Comparison of ENCODE assay signal across 27 mouse cellular contexts in the genomic region with DNA sequence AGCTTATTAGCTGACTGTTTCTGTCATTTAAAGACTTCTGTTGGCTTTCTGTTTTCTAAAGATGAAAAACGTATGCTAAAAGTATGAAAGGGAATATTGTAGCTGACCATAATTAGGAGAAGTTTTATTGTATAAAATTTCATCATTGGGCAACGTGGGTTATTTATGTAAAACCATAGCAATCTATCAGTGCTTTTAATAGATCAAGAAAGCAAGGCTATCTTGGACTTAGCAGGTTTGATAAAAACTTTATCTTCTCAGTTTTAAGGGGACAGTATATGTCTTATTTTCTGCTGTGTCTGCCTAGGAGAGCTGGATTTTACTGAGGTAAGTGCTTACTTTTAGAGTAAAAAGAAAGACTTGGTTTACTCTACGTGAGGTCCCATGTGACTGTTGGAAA.
"Had no signal": no experiment of that assay in that cellular context is flagged by ENCODE, and none has a peak within 500 bp of the region (broad histone marks: within the 10 kb centered on the region; RNA-seq: fewer than 3 reads in every experiment).

No protein-coding gene starts in this region.

- H3K4me2 ChIP-seq: embryonic facial prominence, embryonic 12.5 days; embryonic facial prominence, embryonic 13.5 days; embryonic facial prominence, embryonic 15.5 days; forebrain, embryonic 12.5 days; forebrain, embryonic 13.5 days; forebrain, embryonic 15.5 days had no signal

- H3K4me1 ChIP-seq: forebrain, embryonic 13.5 days; forebrain, embryonic 15.5 days had no signal

- H3K36me3 ChIP-seq: embryonic facial prominence, embryonic 12.5 days; embryonic facial prominence, embryonic 13.5 days; embryonic facial prominence, embryonic 15.5 days; forebrain, embryonic 15.5 days had no signal

- DNase-seq: cerebellum, adult 9-10 months; cerebellum, adult 9-11 months; cerebellum, postnatal 10 days; cerebellum, postnatal 14 days; cerebellum, postnatal 25 days; cerebellum, postnatal 36 days; embryo, embryonic 11 days; forebrain, postnatal 0 days; gastrocnemius, adult 2 months; gastrocnemius, postnatal 10 days; gastrocnemius, postnatal 14 days; gastrocnemius, postnatal 25 days; gastrocnemius, postnatal 36 days; heart, adult 11 months; heart, adult 18-20 months; heart, adult 2 months had no signal

- H3K9me3 ChIP-seq: embryonic facial prominence, embryonic 10.5 days; embryonic facial prominence, embryonic 12.5 days; embryonic facial prominence, embryonic 13.5 days; embryonic facial prominence, embryonic 15.5 days; forebrain, embryonic 10.5 days; forebrain, embryonic 12.5 days; forebrain, embryonic 13.5 days; forebrain, embryonic 15.5 days had no signal

- ATAC-seq: forebrain, embryonic 13.5 days; forebrain, embryonic 14.5 days; forebrain, embryonic 15.5 days; forebrain, embryonic 16.5 days; forebrain, postnatal 0 days had no signal

- H3K9ac ChIP-seq: embryonic facial prominence, embryonic 12.5 days; embryonic facial prominence, embryonic 13.5 days; embryonic facial prominence, embryonic 15.5 days; forebrain, embryonic 12.5 days; forebrain, embryonic 13.5 days; forebrain, embryonic 15.5 days; forebrain, postnatal 0 days had no signal

- H3K4me3 ChIP-seq: embryonic facial prominence, embryonic 10.5 days; embryonic facial prominence, embryonic 12.5 days; embryonic facial prominence, embryonic 13.5 days; embryonic facial prominence, embryonic 15.5 days; erythroblast, embryonic 14.5 days; forebrain, embryonic 10.5 days; forebrain, embryonic 12.5 days; forebrain, embryonic 13.5 days; forebrain, embryonic 15.5 days; gastrocnemius, adult 2 months; heart, adult 2 months had no signal

- H3K27me3 ChIP-seq: embryonic facial prominence, embryonic 12.5 days; embryonic facial prominence, embryonic 13.5 days; embryonic facial prominence, embryonic 15.5 days; forebrain, embryonic 12.5 days; forebrain, embryonic 13.5 days; forebrain, embryonic 15.5 days had no signal

- H3K27ac ChIP-seq: embryonic facial prominence, embryonic 10.5 days; embryonic facial prominence, embryonic 12.5 days; embryonic facial prominence, embryonic 13.5 days; embryonic facial prominence, embryonic 15.5 days; forebrain, embryonic 10.5 days; forebrain, embryonic 12.5 days; forebrain, embryonic 13.5 days; forebrain, embryonic 15.5 days; gastrocnemius, adult 2 months; heart, adult 2 months had no signal
